Mouse (Mus musculus) forebrain, embryonic 11.5 days (tissue): Measurements from ENCODE around the gene Ddah2. TPM values are rescaled to one million over a fixed set of nuclear protein-coding genes. Genes with fewer than 3 reads are reported as not detected.

Experiments used
- ATAC-seq: fragments of 200-750 bp; cut with Nextera tagmentation; replicated peaks from 2 replicates; pipeline ENCODE4 v1.8.0; 2017; ENCODE audit warnings: moderate TSS enrichment; ENCODE audit not compliant: low FRiP score
- DNase-seq: peaks from one replicate; pipeline ENCODE4 v3.0.0-alpha.2; 2017; ENCODE audit warnings: low spot score
- H3K27ac ChIP-seq: fragments of 300-500 bp; sonication (generic); 2 replicates; pipeline ENCODE4 v1.5.1; 2014; ENCODE audit warnings: low read depth, low read length
- H3K27me3 ChIP-seq: fragments of 300-500 bp; sonication (generic); 2 replicates; pipeline ENCODE4 v1.6.1; 2014; ENCODE audit warnings: mild to moderate bottlenecking, low read length, mixed read lengths; ENCODE audit not compliant: control insufficient read depth, insufficient read depth
- H3K36me3 ChIP-seq: fragments of 300-500 bp; sonication (generic); 2 replicates; pipeline ENCODE4 v1.6.1; 2014; ENCODE audit warnings: mild to moderate bottlenecking, low read length, moderate library complexity, mixed read lengths; ENCODE audit not compliant: control insufficient read depth, insufficient read depth
- H3K4me1 ChIP-seq: fragments of 300-500 bp; sonication (generic); replicated peaks from 2 replicates; pipeline ENCODE4 v1.6.1; 2014; ENCODE audit warnings: low read length, mixed read lengths; ENCODE audit not compliant: control insufficient read depth, insufficient read depth
- H3K4me2 ChIP-seq: fragments of 300-500 bp; sonication (generic); 2 replicates; pipeline ENCODE4 v1.6.1; 2014; ENCODE audit warnings: low read depth, mild to moderate bottlenecking, low read length, moderate library complexity, mixed read lengths; ENCODE audit not compliant: severe bottlenecking
- H3K4me3 ChIP-seq: fragments of 300-500 bp; sonication (generic); 2 replicates; pipeline ENCODE4 v1.5.1; 2014; ENCODE audit warnings: low read depth, low read length
- H3K9ac ChIP-seq: fragments of 300-500 bp; sonication (generic); 2 replicates; pipeline ENCODE4 v1.6.1; 2014; ENCODE audit warnings: low read length
- H3K9me3 ChIP-seq: fragments of 300-500 bp; sonication (generic); 2 replicates; pipeline ENCODE4 v1.6.1; 2016; ENCODE audit warnings: low read length, mixed read lengths; ENCODE audit not compliant: control insufficient read depth
- WGBS: fragments of 180-500 bp; shearing (Covaris S2); extraction: QIAGEN DNeasy Blood & Tissue Kit; methylation state at CpG from one replicate; pipeline ENCODE4 v1.1.7; 2014; 5-methylcytosine and 5-hydroxymethylcytosine counted together
- polyA plus RNA-seq: library from polyadenylated mRNA; unstranded; fragments of >200 nt; fragmentation: Nextera tagmentation; extraction: Ambion mirVana; gene quantifications from 2 replicates; pipeline ENCODE4 v1.2.1, GENCODE M21; 2014

Ddah2 gene
- polyA plus RNA-seq, 1 experiment from 2014 or later: 489 TPM

GRCm38 (mm10) chr17:35046681-35047455 lies 12.0 kb upstream of the Ddah2 start, which contains the start of gene Msh5:
Msh5 (minus strand) TSS chr17:35046745.
- Histone ChIP-seq H3K4me3 (peak within 1 kb of the TSS; percentile 39), H3K4me1 (peaks cover 27% of the 10 kb centered on the region), H3K9ac (peak within 1 kb of the TSS; percentile 93), H3K36me3 (no peaks in the 10 kb centered on the region), H3K4me2 (peak within 1 kb of the TSS; percentile 89), H3K27me3 (no peaks in the 10 kb centered on the region), H3K9me3 (no peaks in the 10 kb centered on the region), H3K27ac (peak within 1 kb of the TSS; percentile 62)
- ATAC-seq (peak; percentile 98), DNase-seq (peak; percentile 100)
- 3% methylated on average over 33 of the region's 33 CpGs for WGBS

GRCm38 (mm10) chr17:35047688-35048087 lies 11.1 kb upstream of the Ddah2 start:
- peaks cover 32% of the 10 kb centered on the region for H3K4me1 ChIP-seq

GRCm38 (mm10) chr17:35048149-35048931 lies 10.5 kb upstream of the Ddah2 start:
- 46% methylated on average over 11 of the region's 11 CpGs for WGBS
- H3K9me3 ChIP-seq: no peaks in the 10 kb centered on the region
- 0 out of 2 replicates have a peak overlapping the region, but pooled peaks have one; percentile 18 for H3K4me2 ChIP-seq
- ATAC-seq (no peak), DNase-seq (no peak)
- no peak overlapping the region for H3K27ac ChIP-seq
- no peaks in the 10 kb centered on the region for H3K36me3 ChIP-seq
- peak overlapping the region; percentile 27; the same call in 1 of the 2 replicates for H3K9ac ChIP-seq
- peaks cover 32% of the 10 kb centered on the region for H3K4me1 ChIP-seq
- H3K27me3 ChIP-seq: no peaks in the 10 kb centered on the region
- H3K4me3 ChIP-seq: no peak overlapping the region

More at GRCm38 (mm10) chr17:35047688-35048087, 11.1 kb upstream of the Ddah2 start:
- no peaks in the 10 kb centered on the region for H3K9me3 ChIP-seq
- WGBS: 50% methylated on average over 1 of the region's 1 CpGs
- no peak for ATAC-seq
- peak overlapping the region; percentile 25; the same call in 1 of the 2 replicates for H3K9ac ChIP-seq
- H3K4me2 ChIP-seq: no peak overlapping the region
- H3K4me3 ChIP-seq: no peak overlapping the region
- peak overlapping the region; percentile 39; the same call in 1 of the 2 replicates for H3K27ac ChIP-seq
- no peaks in the 10 kb centered on the region for H3K27me3 ChIP-seq
- DNase-seq: no peak
- H3K36me3 ChIP-seq: no peaks in the 10 kb centered on the region

GRCm38 (mm10) chr17:35048932-35049440 lies 9.8 kb upstream of the Ddah2 start:
- DNase-seq (peak; percentile 43), ATAC-seq (no peak)
- no peak overlapping the region for H3K4me3 ChIP-seq
- no peaks in the 10 kb centered on the region; the same call in 1 of the 2 replicates for H3K9me3 ChIP-seq
- H3K9ac ChIP-seq: peak overlapping the region; percentile 79; the same call in 1 of the 2 replicates
- peak overlapping the region; percentile 86 for H3K27ac ChIP-seq
- H3K4me2 ChIP-seq: peak overlapping the region; percentile 88; the same call in 1 of the 2 replicates
- WGBS: 79% methylated on average over 5 of the region's 5 CpGs
- peaks cover 32% of the 10 kb centered on the region for H3K4me1 ChIP-seq
- H3K27me3 ChIP-seq: no peaks in the 10 kb centered on the region
- H3K36me3 ChIP-seq: peaks cover under 1% of the 10 kb centered on the region; the same call in 1 of the 2 replicates

- peaks cover 32% of the 10 kb centered on the region for H3K4me1 ChIP-seq
- ATAC-seq: peak; percentile 5; the same call in 1 of the 2 replicates
- H3K9me3 ChIP-seq: no peaks in the 10 kb centered on the region; the same call in none of the 2 replicates
- peak within 1 kb of the TSS; percentile 88 for H3K4me2 ChIP-seq
- H3K27ac ChIP-seq: peak within 1 kb of the TSS; percentile 86
- peak within 1 kb of the TSS; percentile 58 for H3K4me3 ChIP-seq
- peak within 1 kb of the TSS; percentile 79 for H3K9ac ChIP-seq
- peak; percentile 88 for DNase-seq
- no peaks in the 10 kb centered on the region for H3K27me3 ChIP-seq
- WGBS: 1% methylated on average over 11 of the region's 11 CpGs
- H3K36me3 ChIP-seq: peaks cover 5% of the 10 kb centered on the region
Observed at GRCm38 (mm10) chr17:35049561-35050016, 9.2 kb upstream of the Ddah2 start, which contains the start of gene Clic1. Clic1 (plus strand) TSS chr17:35049966.

GRCm38 (mm10) chr17:35050126-35050750 lies 8.6 kb upstream of the Ddah2 start:
- Histone ChIP-seq H3K9me3 (no peaks in the 10 kb centered on the region; the same call in none of the 2 replicates), H3K4me2 (peak overlapping the region; percentile 88), H3K9ac (peak overlapping the region; percentile 79), H3K27me3 (no peaks in the 10 kb centered on the region), H3K4me1 (peaks cover 32% of the 10 kb centered on the region), H3K27ac (peak overlapping the region; percentile 86), H3K4me3 (peak overlapping the region; percentile 58), H3K36me3 (peaks cover 5% of the 10 kb centered on the region)
- 2% methylated on average over 27 of the region's 27 CpGs for WGBS
- ATAC-seq: no peak
- peak; percentile 82 for DNase-seq

GRCm38 (mm10) chr17:35051156-35052086 lies 7.4 kb upstream of the Ddah2 start:
- H3K4me1 ChIP-seq: peaks cover 29% of the 10 kb centered on the region
- H3K4me2 ChIP-seq: peak overlapping the region; percentile 88
- H3K9me3 ChIP-seq: no peaks in the 10 kb centered on the region; the same call in none of the 2 replicates
- no peaks in the 10 kb centered on the region for H3K27me3 ChIP-seq
- H3K9ac ChIP-seq: peak overlapping the region; percentile 74
- peak overlapping the region; percentile 58 for H3K4me3 ChIP-seq
- peaks cover 11% of the 10 kb centered on the region for H3K36me3 ChIP-seq
- 2% methylated on average over 21 of the region's 21 CpGs for WGBS
- ATAC-seq: peak; percentile 43
- DNase-seq: peak; percentile 81
- peak overlapping the region; percentile 91 for H3K27ac ChIP-seq
